Mouse (Mus musculus) cerebellum, adult 9-10 months (tissue): ENCODE results near the gene Adra2a.

Source experiments
- DNase-seq: peaks from one replicate; pipeline ENCODE4 v3.0.0; 2022

Adra2a gene

GRCm38 (mm10) chr19:54043851-54044250, at the start of gene Adra2a:
Gene Adra2a (plus strand): TSS chr19:54044151.
- DNase-seq: no peak

GRCm38 (mm10) chr19:53994276-53994675, 49.7 kb upstream of the Adra2a start:
- DNase-seq: peak; percentile 57

- no peak for DNase-seq
Observed at GRCm38 (mm10) chr19:54010973-54011372, 33.0 kb upstream of the Adra2a start.

- no peak for DNase-seq
Observed at GRCm38 (mm10) chr19:54014999-54015398, 29.0 kb upstream of the Adra2a start.

- DNase-seq: no peak
Observed at GRCm38 (mm10) chr19:54015503-54015902, 28.4 kb upstream of the Adra2a start.

DNA sequence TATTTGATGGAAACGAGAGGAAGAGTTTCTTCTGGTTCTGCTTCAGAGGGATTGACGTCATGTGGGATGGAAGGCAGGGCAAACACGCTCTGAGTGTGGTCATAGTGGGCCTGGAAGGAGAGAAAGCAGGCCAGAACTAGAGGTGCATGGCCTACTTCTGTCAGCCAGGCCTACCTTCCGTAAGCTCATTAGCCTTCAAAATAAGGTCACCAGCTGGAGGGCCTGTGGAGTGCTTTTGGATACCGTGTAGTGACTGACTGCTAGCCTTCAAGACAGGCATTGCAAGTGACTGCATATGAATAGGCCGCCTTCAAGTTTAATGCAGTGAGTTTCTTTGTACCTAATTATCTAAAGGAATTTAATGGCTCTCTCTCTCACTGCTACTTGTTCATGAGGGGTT, 8.9 kb upstream of the Adra2a start:
- DNase-seq: peak; percentile 33

DNA sequence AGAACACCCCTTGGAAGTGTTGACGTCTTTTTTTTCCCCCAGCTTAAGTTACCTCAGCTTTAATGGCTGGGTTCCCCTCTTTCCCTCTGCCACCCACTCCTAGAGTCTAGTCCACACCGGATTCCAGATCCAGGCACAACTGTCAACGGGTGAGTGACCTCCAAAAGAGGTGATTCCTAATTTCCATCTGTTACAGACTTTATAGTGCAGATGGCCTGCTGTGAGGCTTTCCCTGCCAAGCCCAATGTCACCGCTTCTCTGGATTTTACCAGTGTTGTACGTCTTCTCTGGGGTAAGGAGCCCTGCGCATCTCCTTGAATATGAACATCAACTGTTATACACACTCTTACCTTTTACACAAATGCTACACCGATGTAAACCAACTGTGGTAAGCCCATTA, 4.5 kb upstream of the Adra2a start:
- no peak for DNase-seq

DNA sequence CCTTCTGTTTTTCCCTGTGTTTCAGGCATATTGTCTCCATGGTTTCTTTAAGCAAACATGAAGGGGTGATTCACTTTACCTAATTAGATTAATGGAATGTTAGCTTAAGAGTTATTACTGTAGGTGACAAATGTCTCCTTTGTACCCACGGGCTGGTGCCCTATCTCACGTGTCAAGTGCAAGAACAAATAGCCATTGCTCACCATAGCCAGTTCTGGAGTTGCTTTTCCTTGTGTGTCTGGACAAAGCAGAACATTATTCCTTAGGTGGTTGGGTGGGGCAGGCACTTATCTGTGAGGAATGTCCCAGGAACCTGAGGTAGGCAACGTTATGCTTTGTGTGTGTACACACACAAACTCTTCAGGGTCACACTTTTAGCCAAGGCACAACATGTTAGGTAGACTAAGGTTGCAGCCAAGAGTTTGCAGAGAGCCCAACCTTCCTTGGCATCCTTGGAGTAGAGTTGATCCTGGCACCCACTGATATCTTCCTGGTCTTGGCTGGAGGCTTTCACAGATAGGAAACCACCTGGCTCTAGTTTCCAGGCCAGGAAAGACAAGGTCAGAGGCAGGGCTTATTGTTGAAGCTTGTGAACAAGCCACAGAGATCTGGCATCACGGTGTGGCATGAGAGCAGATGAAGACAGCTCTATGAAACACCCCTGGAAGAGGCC, 3.5 kb upstream of the Adra2a start:
- DNase-seq: peak; percentile 31

- peak; percentile 30 for DNase-seq
Observed at GRCm38 (mm10) chr19:54041029-54041367, 3.0 kb upstream of the Adra2a start.

DNA sequence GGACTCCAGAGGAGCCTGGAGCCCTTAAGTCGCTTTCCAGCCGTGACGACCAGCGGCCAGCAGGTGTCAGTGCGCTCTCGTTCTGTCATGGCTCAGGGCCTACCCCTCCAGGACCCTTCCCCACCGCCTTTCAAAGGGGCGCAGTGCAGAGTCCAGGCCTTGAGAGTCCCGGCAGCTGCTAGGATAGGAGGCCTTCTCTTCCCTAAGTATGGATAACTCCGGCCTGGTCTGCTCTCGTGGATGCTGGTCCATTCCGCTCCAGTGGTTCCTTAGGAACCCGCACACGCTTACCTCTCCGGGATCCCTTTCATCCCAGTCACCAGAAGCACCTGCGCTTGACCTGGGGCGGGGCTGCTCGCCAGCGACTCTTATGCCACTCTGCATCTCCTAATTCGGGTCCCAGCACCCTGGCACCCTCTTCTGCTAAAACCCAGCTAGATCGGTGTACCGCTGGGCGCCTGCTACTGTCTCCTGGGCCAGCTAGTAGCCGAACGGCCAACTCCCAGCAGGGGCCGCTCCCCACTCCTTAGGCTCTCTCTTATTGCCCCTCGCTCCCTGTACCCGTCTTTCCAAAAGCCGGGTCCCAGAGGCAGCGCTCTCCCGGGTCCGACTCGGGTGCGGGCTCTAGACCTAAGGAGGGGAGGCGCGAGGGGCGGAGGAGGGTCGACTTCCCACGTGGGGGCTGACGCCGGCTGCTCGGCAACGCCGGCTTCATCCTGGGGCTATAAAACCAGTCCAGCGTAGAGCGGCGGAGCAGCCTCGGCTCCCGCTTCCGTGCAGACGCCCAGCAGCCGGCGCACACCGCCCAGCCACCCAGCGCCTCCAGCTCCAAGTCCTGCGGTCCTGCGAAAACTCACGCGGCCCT, 788 bp downstream of the Adra2a start:
- DNase-seq: peak; percentile 41

- no peak for DNase-seq
Observed at GRCm38 (mm10) chr19:54045412-54045811, 1.5 kb downstream of the Adra2a start.

- no peak for DNase-seq
Observed at GRCm38 (mm10) chr19:54045931-54046683, 2.2 kb downstream of the Adra2a start.

DNA sequence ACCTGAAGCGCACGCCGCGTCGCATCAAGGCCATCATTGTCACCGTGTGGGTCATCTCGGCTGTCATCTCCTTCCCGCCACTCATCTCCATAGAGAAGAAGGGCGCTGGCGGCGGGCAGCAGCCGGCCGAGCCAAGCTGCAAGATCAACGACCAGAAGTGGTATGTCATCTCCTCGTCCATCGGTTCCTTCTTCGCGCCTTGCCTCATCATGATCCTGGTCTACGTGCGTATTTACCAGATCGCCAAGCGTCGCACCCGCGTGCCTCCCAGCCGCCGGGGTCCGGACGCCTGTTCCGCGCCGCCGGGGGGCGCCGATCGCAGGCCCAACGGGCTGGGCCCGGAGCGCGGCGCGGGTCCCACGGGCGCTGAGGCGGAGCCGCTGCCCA, 2.7 kb downstream of the Adra2a start:
- DNase-seq: no peak

GRCm38 (mm10) chr19:54047386-54048050, 3.6 kb downstream of the Adra2a start:
- no peak for DNase-seq

- no peak for DNase-seq
Observed at GRCm38 (mm10) chr19:54048161-54048885, 4.4 kb downstream of the Adra2a start.

- DNase-seq: no peak
Observed at GRCm38 (mm10) chr19:54051651-54052050, 7.7 kb downstream of the Adra2a start.

- DNase-seq: no peak
Observed at GRCm38 (mm10) chr19:54055845-54056244, 11.9 kb downstream of the Adra2a start.

GRCm38 (mm10) chr19:54068447-54068846, 24.5 kb downstream of the Adra2a start:
- DNase-seq: no peak

DNA sequence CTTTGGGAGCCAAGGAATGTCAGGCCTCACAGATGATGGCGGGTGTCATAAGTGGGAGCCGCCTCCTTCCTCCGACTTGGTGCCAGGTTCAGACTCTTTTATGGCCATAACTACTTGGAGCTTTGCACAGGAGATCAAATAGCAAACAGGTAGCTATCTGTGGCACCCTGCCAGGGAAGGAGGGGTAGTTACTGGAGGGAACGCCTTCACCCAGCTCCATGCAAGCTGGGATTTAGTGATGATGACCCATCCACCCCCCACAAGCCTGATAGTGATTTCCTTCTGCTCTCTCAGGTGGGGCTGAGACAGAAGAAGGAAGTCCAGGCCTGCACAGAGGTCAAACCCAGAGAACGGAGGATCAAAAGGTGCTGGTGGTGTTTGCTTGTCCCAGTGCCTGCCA, 26.6 kb downstream of the Adra2a start:
- DNase-seq: no peak

DNA sequence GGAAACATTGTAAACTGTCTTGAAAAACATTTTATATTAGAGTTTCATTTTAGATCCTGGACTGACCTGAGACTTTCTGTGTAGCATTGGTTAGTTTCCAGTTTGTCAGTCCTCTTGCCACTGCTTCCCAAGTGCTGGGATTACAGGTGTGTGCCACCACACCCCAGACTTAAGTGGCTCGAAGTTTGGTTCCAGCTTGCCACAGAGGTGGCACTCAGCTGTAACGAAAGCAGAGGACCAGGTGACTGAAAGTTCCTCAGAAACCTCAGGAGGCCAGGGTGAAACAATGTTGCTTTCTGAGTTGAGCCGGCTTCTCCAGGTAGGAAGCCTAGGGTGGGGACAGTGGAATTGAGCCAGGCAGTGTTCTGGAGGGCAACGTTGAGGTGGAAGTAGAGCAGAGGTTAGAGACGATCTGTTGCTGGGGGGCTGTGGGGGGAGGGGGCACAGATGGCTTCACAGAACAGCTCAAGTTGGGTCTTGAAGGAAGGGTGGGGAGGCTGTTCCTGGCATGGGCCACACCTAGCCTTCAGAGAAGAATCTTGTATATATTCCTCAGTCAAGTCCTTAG, 28.4 kb downstream of the Adra2a start:
- DNase-seq: no peak

DNA sequence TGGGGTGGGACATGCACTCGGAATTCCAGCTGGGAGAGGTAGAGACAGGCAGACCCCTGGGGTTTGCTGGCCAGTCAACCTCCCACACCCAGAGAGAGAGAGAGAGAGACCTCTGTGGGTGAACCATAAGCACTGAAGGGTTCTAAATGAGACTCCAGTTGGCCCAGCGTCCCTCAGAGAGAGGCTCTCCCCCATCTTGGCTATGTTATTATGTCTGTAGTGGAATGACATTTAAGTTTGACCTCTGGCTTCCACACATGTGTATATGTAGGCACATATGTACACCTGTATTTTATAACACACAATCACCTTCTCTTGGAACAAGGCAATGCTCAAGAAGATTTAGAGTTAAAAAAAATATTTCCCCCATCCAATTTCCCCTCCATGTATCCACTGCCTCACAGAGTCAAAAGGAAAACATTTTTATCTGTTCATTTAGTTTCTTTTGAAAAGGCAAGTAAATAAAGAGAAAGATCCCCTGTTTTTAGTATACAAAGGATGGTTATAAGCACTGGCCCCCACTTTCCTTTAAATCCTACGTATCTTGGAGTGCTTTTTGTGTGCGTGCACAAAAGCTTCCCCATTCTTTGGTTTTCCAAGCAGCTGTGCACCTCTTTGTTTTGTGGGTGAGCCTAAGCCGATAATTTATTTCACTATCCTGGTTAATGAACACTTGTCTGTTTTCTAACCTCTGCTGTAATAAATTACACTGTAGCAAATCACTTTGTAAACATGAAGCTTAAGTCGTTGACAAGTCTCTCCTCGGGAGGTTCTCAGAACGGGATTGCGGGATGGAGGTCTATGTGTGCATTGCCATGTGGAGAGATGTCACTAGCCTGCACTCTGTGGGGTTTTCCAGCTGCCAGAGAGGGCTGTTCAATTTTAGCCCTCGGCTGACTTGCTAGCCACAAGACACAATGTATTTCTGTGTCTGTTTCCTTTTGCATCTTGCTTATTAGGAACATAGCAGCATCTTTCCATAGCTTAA, 32.7 kb downstream of the Adra2a start:
- DNase-seq: no peak
